Mouse (Mus musculus): ENCODE results near the gene Parp3.

Parp3 gene

GRCm38 (mm10) chr9:106475046-106475445 is 1.7 kb downstream of the Parp3 start:
- DNase-seq (ENCODE audit: low spot score): peak; percentile 13

GRCm38 (mm10) chr9:106474456-106474855 is 2.3 kb downstream of the Parp3 start:
- peak; percentile 45 for DNase-seq (ENCODE audit: low spot score)

GRCm38 (mm10) chr9:106473753-106474105 is 3.0 kb downstream of the Parp3 start:
- peak; percentile 9 for DNase-seq (ENCODE audit: low spot score)

- peak; percentile 8 for DNase-seq (ENCODE audit: low spot score)
Observed at GRCm38 (mm10) chr9:106473081-106473752, 3.5 kb downstream of the Parp3 start.

- no peak for DNase-seq (ENCODE audit: low spot score)
Observed at GRCm38 (mm10) chr9:106472321-106472720, 4.4 kb downstream of the Parp3 start.

- DNase-seq (ENCODE audit: low spot score): no peak
Observed at GRCm38 (mm10) chr9:106471892-106472291, 4.9 kb downstream of the Parp3 start.

GRCm38 (mm10) chr9:106470991-106471750 is 5.6 kb downstream of the Parp3 start:
- DNase-seq (ENCODE audit: low spot score): no peak

GRCm38 (mm10) chr9:106469776-106470175 is 7.0 kb downstream of the Parp3 start:
- no peak for DNase-seq (ENCODE audit: low spot score)

- no peak for DNase-seq (ENCODE audit: low spot score)
Observed at GRCm38 (mm10) chr9:106469317-106469716, 7.4 kb downstream of the Parp3 start.

- no peak for DNase-seq (ENCODE audit: low spot score)
Observed at GRCm38 (mm10) chr9:106467746-106468145, 9.0 kb downstream of the Parp3 start.

GRCm38 (mm10) chr9:106466721-106467120 is 10.0 kb downstream of the Parp3 start:
- DNase-seq (ENCODE audit: low spot score): no peak

GRCm38 (mm10) chr9:106465571-106466200 is 11.1 kb downstream of the Parp3 start, which contains the start of gene Gpr62:
Gene Gpr62, minus strand, starts transcription at chr9:106465938.
- no peak for DNase-seq (ENCODE audit: low spot score)

GRCm38 (mm10) chr9:106464751-106465541 is 11.8 kb downstream of the Parp3 start:
- DNase-seq (ENCODE audit: low spot score): no peak

- DNase-seq (ENCODE audit: low spot score): no peak
Observed at GRCm38 (mm10) chr9:106463122-106464063, 13.4 kb downstream of the Parp3 start.

GRCm38 (mm10) chr9:106462430-106462800 is 14.3 kb downstream of the Parp3 start:
- DNase-seq (ENCODE audit: low spot score): no peak

GRCm38 (mm10) chr9:106461641-106462429 is 14.9 kb downstream of the Parp3 start:
- no peak for DNase-seq (ENCODE audit: low spot score)

- DNase-seq (ENCODE audit: low spot score): no peak
Observed at GRCm38 (mm10) chr9:106461026-106461415, 15.7 kb downstream of the Parp3 start.

- DNase-seq (ENCODE audit: low spot score): no peak
Observed at GRCm38 (mm10) chr9:106460401-106461025, 16.2 kb downstream of the Parp3 start.

GRCm38 (mm10) chr9:106459946-106460345 is 16.8 kb downstream of the Parp3 start:
- no peak for DNase-seq (ENCODE audit: low spot score)

GRCm38 (mm10) chr9:106457920-106458319 is 18.8 kb downstream of the Parp3 start:
- DNase-seq (ENCODE audit: low spot score): no peak

Measured in urinary bladder, postnatal 10 days (tissue).